Mouse (Mus musculus): ENCODE results near the gene Gipc1. TPM values are rescaled to one million over a fixed set of nuclear protein-coding genes. Genes with fewer than 3 reads are reported as not detected.

Gipc1 gene
- polyA plus RNA-seq, 1 experiment from 2014 or later = 180 TPM

DNA sequence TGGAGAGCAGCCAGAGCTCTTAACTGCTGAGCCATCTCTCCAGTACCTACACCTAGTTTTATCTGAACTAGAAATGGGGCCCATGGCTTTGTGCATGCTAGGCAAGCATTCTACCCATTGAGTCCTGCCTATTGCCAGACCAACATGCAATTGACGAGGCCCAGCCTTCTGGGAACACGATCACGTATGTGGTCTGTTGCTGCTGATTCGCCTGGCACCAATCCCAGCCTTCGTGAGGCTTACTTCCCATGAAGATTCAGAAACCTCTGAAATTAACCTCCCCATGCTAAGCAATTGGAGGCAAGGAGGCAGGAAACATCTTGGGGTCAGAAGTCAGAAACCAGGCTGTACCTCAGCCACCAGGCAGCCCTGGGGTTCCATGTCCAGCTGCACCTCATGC lies 28.1 kb downstream of the Gipc1 start:
- peak overlapping the region; percentile 56; the same call in 1 of the 2 replicates for H3K27ac ChIP-seq (ENCODE audit: low read length)
- H3K27me3 ChIP-seq (ENCODE audit: control insufficient read depth, insufficient read depth, low read length) = no peaks in the 10 kb centered on the region
- no peak overlapping the region for H3K4me2 ChIP-seq (replicated peaks; ENCODE audit: low read depth, low read length)
- H3K9ac ChIP-seq (replicated peaks; ENCODE audit: low read depth, low read length) = no peak overlapping the region
- 0 out of 2 replicates have a peak, but pooled peaks cover 8% of the 10 kb centered on the region for H3K4me1 ChIP-seq (ENCODE audit: control insufficient read depth, insufficient read depth, low read length)
- ATAC-seq (ENCODE audit: insufficient number of reproducible peaks, insufficient read depth, low FRiP score, low read depth) = no peak
- 63% methylated on average over 5 of the region's 5 CpGs for WGBS
- peaks cover 64% of the 10 kb centered on the region for H3K36me3 ChIP-seq (ENCODE audit: control insufficient read depth, insufficient read depth, low read length)
- H3K9me3 ChIP-seq (ENCODE audit: control insufficient read depth, low read depth, low read length) = no peaks in the 10 kb centered on the region
- no peak overlapping the region for H3K4me3 ChIP-seq (ENCODE audit: low read depth, low read length)

DNA sequence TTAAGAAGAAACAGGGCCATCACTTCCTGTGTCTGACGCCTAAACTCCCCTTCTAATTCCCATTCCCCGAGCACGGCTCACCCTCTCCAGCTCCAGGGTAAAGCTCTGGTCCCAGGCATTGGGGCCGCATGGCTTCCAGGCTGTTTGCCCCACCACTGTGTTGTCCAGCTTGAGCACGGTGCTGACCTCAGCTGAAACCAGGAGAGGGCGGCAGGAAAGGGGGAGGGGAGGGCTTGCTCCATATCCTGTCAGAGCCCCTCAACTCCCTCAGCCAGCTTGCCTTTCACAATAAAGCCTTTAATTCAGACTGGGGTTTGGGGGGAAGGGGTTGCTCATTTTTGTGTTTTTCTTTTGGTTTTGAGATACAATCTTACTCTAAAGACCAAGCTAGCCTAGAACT lies 28.6 kb downstream of the Gipc1 start:
- peak; percentile 70; the same call in 1 of the 2 replicates for ATAC-seq (ENCODE audit: insufficient number of reproducible peaks, insufficient read depth, low FRiP score, low read depth)

DNA sequence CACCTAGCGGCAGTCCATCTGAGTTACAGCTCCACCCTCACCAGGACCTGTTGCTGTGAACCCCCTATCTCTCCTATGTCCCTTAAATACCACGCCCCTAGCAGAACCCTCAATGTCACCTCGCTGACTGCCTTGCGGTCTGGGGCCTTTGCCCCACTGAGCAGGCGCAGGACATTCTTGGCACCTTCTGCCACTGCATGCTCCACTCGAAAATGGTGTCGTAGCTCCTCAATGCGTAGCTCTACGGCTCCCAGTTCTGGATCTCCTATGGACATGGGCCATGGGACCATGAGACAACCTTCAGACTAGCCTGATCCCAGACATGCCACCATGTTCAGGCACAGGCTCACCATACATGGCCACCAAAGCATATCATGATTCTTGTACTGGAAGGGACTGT lies 32.0 kb downstream of the Gipc1 start:
- no peak for ATAC-seq (ENCODE audit: insufficient number of reproducible peaks, insufficient read depth, low FRiP score, low read depth)
- Histone ChIP-seq H3K36me3 (ENCODE audit: control insufficient read depth, insufficient read depth, low read length) (peaks cover 52% of the 10 kb centered on the region), H3K4me2 (replicated peaks; ENCODE audit: low read depth, low read length) (no peak overlapping the region), H3K4me1 (ENCODE audit: control insufficient read depth, insufficient read depth, low read length) (0 out of 2 replicates have a peak, but pooled peaks cover 8% of the 10 kb centered on the region), H3K9ac (replicated peaks; ENCODE audit: low read depth, low read length) (no peak overlapping the region), H3K9me3 (ENCODE audit: control insufficient read depth, low read depth, low read length) (no peaks in the 10 kb centered on the region), H3K27ac (ENCODE audit: low read length) (no peak overlapping the region), H3K27me3 (ENCODE audit: control insufficient read depth, insufficient read depth, low read length) (no peaks in the 10 kb centered on the region), H3K4me3 (ENCODE audit: low read depth, low read length) (no peak overlapping the region)
- WGBS = 94% methylated on average over 9 of the region's 9 CpGs

More for the DNA sequence above, 28.6 kb downstream of the Gipc1 start:
- H3K9me3 ChIP-seq (ENCODE audit: control insufficient read depth, low read depth, low read length) = no peaks in the 10 kb centered on the region
- H3K27me3 ChIP-seq (ENCODE audit: control insufficient read depth, insufficient read depth, low read length) = no peaks in the 10 kb centered on the region
- WGBS = 19% methylated on average over 6 of the region's 6 CpGs
- peak overlapping the region; percentile 56; the same call in 1 of the 2 replicates for H3K27ac ChIP-seq (ENCODE audit: low read length)
- no peak overlapping the region for H3K4me3 ChIP-seq (ENCODE audit: low read depth, low read length)
- H3K36me3 ChIP-seq (ENCODE audit: control insufficient read depth, insufficient read depth, low read length) = peaks cover 69% of the 10 kb centered on the region
- no peak overlapping the region for H3K4me2 ChIP-seq (replicated peaks; ENCODE audit: low read depth, low read length)
- H3K9ac ChIP-seq (replicated peaks; ENCODE audit: low read depth, low read length) = no peak overlapping the region
- 0 out of 2 replicates have a peak, but pooled peaks cover 8% of the 10 kb centered on the region for H3K4me1 ChIP-seq (ENCODE audit: control insufficient read depth, insufficient read depth, low read length)

DNA sequence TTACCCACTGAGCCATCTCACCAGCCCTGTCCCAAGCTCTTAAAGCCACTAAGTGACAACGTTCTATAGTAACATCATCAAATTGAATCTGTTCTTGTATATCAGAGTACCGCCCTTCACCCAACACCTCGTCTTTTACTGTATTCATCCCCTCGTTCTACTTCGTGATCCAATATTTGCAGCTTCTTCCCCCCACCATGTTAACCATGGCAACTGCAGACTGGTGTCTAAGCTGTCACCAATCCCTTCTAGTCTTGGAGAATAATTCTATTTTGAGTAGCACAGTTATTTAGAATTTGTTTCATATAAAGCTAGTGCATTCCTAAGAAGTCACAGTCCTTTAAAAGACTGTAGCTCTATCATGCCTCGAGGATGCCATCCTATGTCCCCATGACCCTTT lies 36.8 kb downstream of the Gipc1 start:
- H3K4me2 ChIP-seq (replicated peaks; ENCODE audit: low read depth, low read length) = no peak overlapping the region
- 88% methylated on average over 6 of the region's 6 CpGs for WGBS
- no peak overlapping the region for H3K27ac ChIP-seq (ENCODE audit: low read length)
- ATAC-seq (ENCODE audit: insufficient number of reproducible peaks, insufficient read depth, low FRiP score, low read depth) = no peak
- no peaks in the 10 kb centered on the region for H3K9me3 ChIP-seq (ENCODE audit: control insufficient read depth, low read depth, low read length)
- peaks cover 5% of the 10 kb centered on the region; the same call in 1 of the 2 replicates for H3K4me1 ChIP-seq (ENCODE audit: control insufficient read depth, insufficient read depth, low read length)
- H3K9ac ChIP-seq (replicated peaks; ENCODE audit: low read depth, low read length) = no peak overlapping the region
- no peak overlapping the region for H3K4me3 ChIP-seq (ENCODE audit: low read depth, low read length)
- no peaks in the 10 kb centered on the region for H3K27me3 ChIP-seq (ENCODE audit: control insufficient read depth, insufficient read depth, low read length)
- peaks cover 42% of the 10 kb centered on the region for H3K36me3 ChIP-seq (ENCODE audit: control insufficient read depth, insufficient read depth, low read length)

DNA sequence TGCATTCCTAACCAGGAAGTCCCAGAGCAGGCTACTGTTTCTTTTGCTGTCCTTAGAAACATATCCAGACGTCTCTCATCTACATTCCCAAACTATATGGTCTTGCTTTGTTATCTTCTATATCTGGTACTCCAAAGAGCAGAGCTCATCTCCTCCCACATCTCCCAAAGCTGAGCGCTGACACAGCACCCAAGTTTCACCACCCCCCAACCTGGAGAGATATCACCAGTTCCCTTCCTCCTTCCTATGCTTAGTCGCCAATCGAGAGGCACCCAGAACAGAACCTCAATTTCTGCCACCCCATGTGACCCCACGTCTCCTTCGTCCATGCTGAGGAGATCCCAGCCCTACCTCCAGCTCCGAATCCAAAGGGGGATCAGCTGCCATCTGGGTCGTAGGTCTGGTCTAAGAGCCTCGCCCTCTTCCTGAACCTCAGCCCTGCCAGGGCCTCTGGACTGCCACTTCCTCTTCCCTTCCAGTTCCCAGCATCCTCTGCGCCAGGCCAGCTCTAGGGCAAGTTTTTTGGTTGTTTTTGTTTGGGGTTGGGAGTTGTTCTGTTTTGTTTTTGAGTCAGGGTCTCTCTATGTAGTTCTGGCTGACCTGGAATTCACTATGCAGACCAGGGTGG lies 41.2 kb downstream of the Gipc1 start:
- no peak overlapping the region for H3K27ac ChIP-seq (ENCODE audit: low read length)
- ATAC-seq (ENCODE audit: insufficient number of reproducible peaks, insufficient read depth, low FRiP score, low read depth) = no peak
- H3K4me2 ChIP-seq (replicated peaks; ENCODE audit: low read depth, low read length) = no peak overlapping the region
- WGBS = 75% methylated on average over 10 of the region's 10 CpGs
- peaks cover 22% of the 10 kb centered on the region for H3K36me3 ChIP-seq (ENCODE audit: control insufficient read depth, insufficient read depth, low read length)
- H3K27me3 ChIP-seq (ENCODE audit: control insufficient read depth, insufficient read depth, low read length) = no peaks in the 10 kb centered on the region
- peaks cover 23% of the 10 kb centered on the region for H3K4me1 ChIP-seq (ENCODE audit: control insufficient read depth, insufficient read depth, low read length)
- no peak overlapping the region for H3K4me3 ChIP-seq (ENCODE audit: low read depth, low read length)
- no peaks in the 10 kb centered on the region for H3K9me3 ChIP-seq (ENCODE audit: control insufficient read depth, low read depth, low read length)
- no peak overlapping the region for H3K9ac ChIP-seq (replicated peaks; ENCODE audit: low read depth, low read length)

DNA sequence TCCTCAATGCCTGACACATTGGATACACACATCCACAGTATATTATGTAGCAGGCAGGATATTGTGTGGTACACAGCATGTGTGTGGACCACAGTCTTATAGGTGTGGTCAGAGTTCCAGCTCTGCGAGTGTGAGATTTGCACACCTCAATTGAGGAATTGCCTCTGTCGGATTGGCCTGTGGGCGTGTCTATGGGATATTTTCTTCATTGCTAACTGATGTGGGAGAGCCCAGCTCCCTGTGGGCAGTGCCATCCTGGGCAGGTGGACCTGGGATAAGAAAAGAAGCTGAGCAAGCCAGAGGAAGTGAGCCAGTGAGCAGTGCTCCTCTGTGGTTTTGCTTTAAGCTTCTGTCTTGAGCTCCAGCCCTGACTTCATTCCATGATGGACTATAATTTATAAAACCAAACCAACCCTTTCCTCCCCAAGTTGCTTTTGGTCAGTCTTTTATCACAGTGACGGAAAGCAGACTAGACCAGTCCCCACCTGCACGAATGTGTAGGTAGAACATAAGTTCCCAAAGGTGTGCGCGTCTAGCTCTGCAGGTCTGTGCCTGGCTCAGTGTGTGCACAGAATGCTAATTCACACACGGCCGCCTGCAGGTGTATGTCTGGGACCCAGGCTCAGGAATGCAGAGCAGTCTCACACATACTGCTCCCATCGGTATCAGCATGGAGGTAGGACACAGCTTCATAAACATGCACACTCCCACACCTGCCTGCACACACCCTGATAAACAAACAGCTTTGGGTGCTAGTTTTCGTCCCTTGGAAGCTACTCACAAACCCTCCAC lies 42.1 kb downstream of the Gipc1 start:
- Histone ChIP-seq H3K4me2 (replicated peaks; ENCODE audit: low read depth, low read length) (no peak overlapping the region), H3K4me1 (ENCODE audit: control insufficient read depth, insufficient read depth, low read length) (peaks cover 26% of the 10 kb centered on the region), H3K27me3 (ENCODE audit: control insufficient read depth, insufficient read depth, low read length) (no peaks in the 10 kb centered on the region), H3K9ac (replicated peaks; ENCODE audit: low read depth, low read length) (no peak overlapping the region), H3K27ac (ENCODE audit: low read length) (no peak overlapping the region), H3K9me3 (ENCODE audit: control insufficient read depth, low read depth, low read length) (no peaks in the 10 kb centered on the region), H3K36me3 (ENCODE audit: control insufficient read depth, insufficient read depth, low read length) (peaks cover 21% of the 10 kb centered on the region), H3K4me3 (ENCODE audit: low read depth, low read length) (no peak overlapping the region)
- ATAC-seq (ENCODE audit: insufficient number of reproducible peaks, insufficient read depth, low FRiP score, low read depth) = no peak
- WGBS = 70% methylated on average over 11 of the region's 11 CpGs

DNA sequence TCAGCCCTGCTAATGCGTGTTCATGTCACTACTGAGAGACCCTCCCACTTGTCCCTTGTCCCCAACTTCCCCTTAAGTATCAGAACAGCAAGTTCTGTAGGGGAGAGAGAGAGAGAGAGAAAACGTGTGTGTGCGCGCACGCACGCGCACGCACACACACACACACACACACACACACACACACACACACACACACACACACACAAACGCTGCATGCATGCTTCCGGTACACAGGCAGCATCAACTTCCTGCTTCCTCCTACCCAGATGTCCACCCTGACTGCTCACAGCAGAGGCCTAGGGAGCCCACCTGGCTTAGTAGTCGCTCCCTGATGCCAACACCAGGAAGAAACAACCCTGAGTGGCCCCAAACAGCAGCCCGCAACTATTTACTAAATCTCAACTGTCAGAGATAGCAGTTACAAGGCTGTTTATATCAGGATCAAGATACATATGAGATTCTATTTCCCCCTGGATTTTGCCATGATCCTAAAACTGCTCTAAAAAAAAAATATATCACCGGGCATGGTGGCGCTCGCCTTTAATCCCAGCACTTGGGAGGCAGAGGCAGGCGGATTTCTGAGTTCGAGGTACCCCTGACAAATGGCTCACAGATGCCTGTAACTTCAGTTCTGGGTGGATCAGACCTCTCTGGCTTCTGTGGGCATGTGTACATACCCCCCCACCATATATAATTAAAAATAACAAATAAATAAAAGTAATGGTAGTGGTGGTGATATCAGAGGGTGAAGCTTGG lies 43.1 kb downstream of the Gipc1 start:
- no peak for ATAC-seq (ENCODE audit: insufficient number of reproducible peaks, insufficient read depth, low FRiP score, low read depth)
- no peak overlapping the region for H3K4me3 ChIP-seq (ENCODE audit: low read depth, low read length)
- WGBS = 75% methylated on average over 17 of the region's 17 CpGs
- H3K9ac ChIP-seq (replicated peaks; ENCODE audit: low read depth, low read length) = no peak overlapping the region
- peaks cover 18% of the 10 kb centered on the region for H3K36me3 ChIP-seq (ENCODE audit: control insufficient read depth, insufficient read depth, low read length)
- no peaks in the 10 kb centered on the region for H3K9me3 ChIP-seq (ENCODE audit: control insufficient read depth, low read depth, low read length)
- no peak overlapping the region for H3K4me2 ChIP-seq (replicated peaks; ENCODE audit: low read depth, low read length)
- H3K27ac ChIP-seq (ENCODE audit: low read length) = no peak overlapping the region
- H3K27me3 ChIP-seq (ENCODE audit: control insufficient read depth, insufficient read depth, low read length) = no peaks in the 10 kb centered on the region
- H3K4me1 ChIP-seq (ENCODE audit: control insufficient read depth, insufficient read depth, low read length) = peaks cover 34% of the 10 kb centered on the region
